Comparison of ENCODE assay signal across 19 mouse cellular contexts in the genomic region with DNA sequence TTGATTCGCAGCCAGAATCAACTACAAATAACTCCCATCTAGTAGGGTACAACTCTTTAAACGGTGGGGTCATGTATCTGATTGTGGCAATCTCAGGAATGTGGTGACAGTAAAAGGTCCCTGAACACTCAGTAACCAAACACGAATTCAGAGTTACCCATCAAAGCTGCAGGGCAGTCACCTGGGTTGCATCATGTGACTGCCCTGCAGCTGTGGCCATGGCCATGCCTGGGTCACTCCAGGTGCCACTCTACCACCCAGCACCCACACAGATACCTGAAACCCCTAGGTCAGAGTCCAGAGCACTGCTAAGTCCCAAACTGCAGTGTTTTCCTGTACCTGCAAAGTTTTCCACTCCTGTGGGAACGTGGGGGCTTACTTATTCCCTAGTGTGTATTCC. TPM values are rescaled to one million over a fixed set of nuclear protein-coding genes. Genes with fewer than 3 reads are reported as not detected.
"Had no signal": no experiment of that assay in that cellular context is flagged by ENCODE, and none has a peak within 500 bp of the region (broad histone marks: within the 10 kb centered on the region; RNA-seq: fewer than 3 reads in every experiment).

No protein-coding gene starts in this region.

- H3K9me3 ChIP-seq: midbrain, embryonic 10.5 days; midbrain, embryonic 12.5 days; neural tube, embryonic 13.5 days; neural tube, embryonic 15.5 days had no signal

- H3K36me3 ChIP-seq: midbrain, embryonic 10.5 days; midbrain, embryonic 12.5 days; neural tube, embryonic 13.5 days; neural tube, embryonic 15.5 days had no signal

- DNase-seq: lung, embryonic 14.5 days; lung, postnatal 10 days; lung, postnatal 4 days; midbrain, embryonic 14.5 days; retina, postnatal 1 day; right cerebral cortex, adult 18-20 months; right cerebral cortex, postnatal 25 days; right cerebral cortex, postnatal 4 days; spleen, adult 18-20 months; thymus, adult 18-20 months; thymus, postnatal 14 days; thymus, postnatal 36 days had no signal

- H3K4me3 ChIP-seq: midbrain, embryonic 10.5 days; midbrain, embryonic 12.5 days; myocyte; neural tube, embryonic 13.5 days; neural tube, embryonic 15.5 days had no signal

- ATAC-seq: midbrain, embryonic 16.5 days had no signal

- H3K4me2 ChIP-seq: lung, embryonic 14.5 days; midbrain, embryonic 12.5 days; neural tube, embryonic 13.5 days; neural tube, embryonic 15.5 days had no signal

- H3K27ac ChIP-seq: midbrain, embryonic 10.5 days; midbrain, embryonic 12.5 days; neural tube, embryonic 13.5 days; neural tube, embryonic 15.5 days had no signal

- H3K27me3 ChIP-seq: midbrain, embryonic 12.5 days; neural tube, embryonic 13.5 days; neural tube, embryonic 15.5 days had no signal

- H3K9ac ChIP-seq: lung, embryonic 14.5 days; midbrain, embryonic 12.5 days; neural tube, embryonic 13.5 days; neural tube, embryonic 15.5 days had no signal

RNA-seq across cellular contexts. Expression of a gene that starts 9.1 kb away (rescaled TPM):
- total RNA-seq: megakaryocyte-erythroid progenitor cell, adult 5-6 weeks had no signal
